12 mouse cellular contexts compared by ENCODE assay signal in the genomic region with DNA sequence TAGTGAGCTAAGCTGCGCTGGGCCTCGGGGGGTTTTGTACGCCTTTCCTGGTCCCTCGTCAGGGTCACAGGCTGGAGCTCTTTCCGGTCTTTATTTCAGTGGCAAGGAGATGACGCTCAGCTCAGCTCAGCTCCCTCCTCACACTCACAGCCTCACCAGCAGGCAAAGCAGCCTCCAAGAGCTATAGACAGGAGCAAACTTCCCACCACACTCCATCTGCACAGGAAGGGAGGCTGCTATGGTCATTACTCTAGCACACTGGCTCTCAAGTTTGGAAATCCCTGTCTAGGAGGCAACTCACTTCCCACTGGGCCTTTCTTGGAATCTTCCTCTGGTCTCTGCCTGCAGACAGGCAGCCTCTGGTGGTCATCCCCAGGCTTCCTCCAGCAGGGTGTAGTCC.
DNase-seq lines count a peak whose midpoint lies in the region; ATAC-seq and TF ChIP-seq lines count a peak whose summit lies in the region.
"Had no signal": no experiment of that assay in that cellular context is flagged by ENCODE, and none has a peak within 500 bp of the region (broad histone marks: within the 10 kb centered on the region; RNA-seq: fewer than 3 reads in every experiment).

No protein-coding gene starts in this region.

- no peak overlapping the region for H3K4me2 ChIP-seq in heart, embryonic 11.5 days
- H3K4me2 ChIP-seq in embryonic facial prominence, embryonic 12.5 days (replicated peaks) = no peak overlapping the region
- no peak overlapping the region for H3K4me2 ChIP-seq in limb, embryonic 15.5 days
- H3K4me2 ChIP-seq: midbrain, embryonic 15.5 days; neural tube, embryonic 12.5 days had no signal

- no peak overlapping the region for H3K9ac ChIP-seq in heart, embryonic 11.5 days (ENCODE audit: low read depth, low read length)
- H3K9ac ChIP-seq in embryonic facial prominence, embryonic 12.5 days = no peak overlapping the region
- no peak overlapping the region for H3K9ac ChIP-seq in limb, embryonic 15.5 days
- H3K9ac ChIP-seq: midbrain, embryonic 15.5 days; neural tube, embryonic 12.5 days had no signal

- no peaks in the 10 kb centered on the region for H3K9me3 ChIP-seq in heart, embryonic 10.5 days
- no peaks in the 10 kb centered on the region for H3K9me3 ChIP-seq in heart, embryonic 11.5 days (replicated peaks; ENCODE audit: control insufficient read depth, low read length)
- no peaks in the 10 kb centered on the region for H3K9me3 ChIP-seq in embryonic facial prominence, embryonic 12.5 days
- no peaks in the 10 kb centered on the region for H3K9me3 ChIP-seq in limb, embryonic 15.5 days
- H3K9me3 ChIP-seq: midbrain, embryonic 15.5 days; neural tube, embryonic 12.5 days had no signal

- peaks cover 44% of the 10 kb centered on the region for H3K4me1 ChIP-seq in heart, embryonic 10.5 days
- peaks cover 24% of the 10 kb centered on the region for H3K4me1 ChIP-seq in heart, embryonic 11.5 days (ENCODE audit: control insufficient read depth, insufficient read depth, low read length)
- peaks cover 4% of the 10 kb centered on the region; the same call in 1 of the 2 replicates for H3K4me1 ChIP-seq in embryonic facial prominence, embryonic 12.5 days
- H3K4me1 ChIP-seq in limb, embryonic 15.5 days = 0 out of 2 replicates have a peak, but pooled peaks cover 2% of the 10 kb centered on the region
- H3K4me1 ChIP-seq: midbrain, embryonic 15.5 days; neural tube, embryonic 12.5 days had no signal

- intact Hi-C loops in left cerebral cortex, adult 2 months (cut with DNase I) = loop anchor here (2.0 to 5.0 kb wide), 2 partner anchors 64 to 167 kb away; no protein-coding TSS in a partner anchor

- no peak for ATAC-seq in heart, embryonic 11.5 days (replicated peaks; ENCODE audit: insufficient number of reproducible peaks, low FRiP score, low TSS enrichment)
- ATAC-seq in embryonic facial prominence, embryonic 12.5 days (ENCODE audit: insufficient number of reproducible peaks, insufficient read depth, low FRiP score, low TSS enrichment) = no peak
- ATAC-seq in limb, embryonic 15.5 days (ENCODE audit: insufficient number of reproducible peaks, low FRiP score, low TSS enrichment, low read depth) = no peak
- ATAC-seq: activated CD4-positive, CD25-positive, alpha-beta regulatory T cell, adult 4 months; midbrain, embryonic 15.5 days had no signal

- H3K27ac ChIP-seq in heart, embryonic 10.5 days = peak overlapping the region; percentile 17
- H3K27ac ChIP-seq in heart, embryonic 11.5 days (ENCODE audit: low read depth, low read length) = no peak overlapping the region
- peak overlapping the region; percentile 68 for H3K27ac ChIP-seq in left cerebral cortex, adult 2 months
- peak overlapping the region; percentile 36; the same call in 1 of the 2 replicates for H3K27ac ChIP-seq in embryonic facial prominence, embryonic 12.5 days
- H3K27ac ChIP-seq in limb, embryonic 15.5 days = peak overlapping the region; percentile 57
- H3K27ac ChIP-seq: midbrain, embryonic 15.5 days; neural tube, embryonic 12.5 days had no signal

- H3K4me3 ChIP-seq in heart, embryonic 10.5 days = no peak overlapping the region
- H3K4me3 ChIP-seq in heart, embryonic 11.5 days (ENCODE audit: low read depth, low read length) = no peak overlapping the region
- no peak overlapping the region for H3K4me3 ChIP-seq in left cerebral cortex, adult 2 months
- no peak overlapping the region for H3K4me3 ChIP-seq in embryonic facial prominence, embryonic 12.5 days
- no peak overlapping the region for H3K4me3 ChIP-seq in limb, embryonic 15.5 days
- H3K4me3 ChIP-seq: midbrain, embryonic 15.5 days; neural tube, embryonic 12.5 days had no signal

- H3K36me3 ChIP-seq in heart, embryonic 10.5 days = 0 out of 2 replicates have a peak, but pooled peaks cover 2% of the 10 kb centered on the region
- no peaks in the 10 kb centered on the region for H3K36me3 ChIP-seq in heart, embryonic 11.5 days (ENCODE audit: control insufficient read depth, insufficient read depth, low read length)
- H3K36me3 ChIP-seq in embryonic facial prominence, embryonic 12.5 days = no peaks in the 10 kb centered on the region
- H3K36me3 ChIP-seq in limb, embryonic 15.5 days = no peaks in the 10 kb centered on the region
- H3K36me3 ChIP-seq: midbrain, embryonic 15.5 days had no signal

- no peaks in the 10 kb centered on the region for H3K27me3 ChIP-seq in heart, embryonic 10.5 days (ENCODE audit: insufficient read depth, poor library complexity, severe bottlenecking)
- H3K27me3 ChIP-seq in heart, embryonic 11.5 days (ENCODE audit: control insufficient read depth, insufficient read depth, low read length) = no peaks in the 10 kb centered on the region
- H3K27me3 ChIP-seq in embryonic facial prominence, embryonic 12.5 days = no peaks in the 10 kb centered on the region
- H3K27me3 ChIP-seq in limb, embryonic 15.5 days = no peaks in the 10 kb centered on the region
- H3K27me3 ChIP-seq: midbrain, embryonic 15.5 days; neural tube, embryonic 12.5 days had no signal

- WGBS in heart, embryonic 10.5 days = 74% methylated on average over 6 of the region's 6 CpGs
- 91% methylated on average over 6 of the region's 6 CpGs for WGBS in heart, embryonic 11.5 days (ENCODE audit: insufficient replicate concordance)
- 42% methylated on average over 6 of the region's 6 CpGs for WGBS in embryonic facial prominence, embryonic 12.5 days
- 77% methylated on average over 6 of the region's 6 CpGs for WGBS in limb, embryonic 15.5 days

- no peak for DNase-seq in heart, embryonic 10.5 days (ENCODE audit: low spot score)
- DNase-seq in left cerebral cortex, adult 2 months (ENCODE audit: extremely low spot score in 1 of 2, low spot score in 2 of 2) = no peak
- DNase-seq in left cerebral cortex, adult 9 months (ENCODE audit: low spot score in 2 of 2) = no peak
- DNase-seq in cerebellum, adult 8-10 months = no peak
- DNase-seq: cerebellum, adult 11-12 months; kidney, postnatal 25 days had no signal

- TF ChIP-seq CTCF in left cerebral cortex, adult 2 months (IDR thresholded peaks at IDR 0.05) = no peak
